Mouse (Mus musculus) embryo, embryonic 11 days (tissue): Measurements from ENCODE around the gene Sptbn2.
A peak's percentile ranks its signal among the peaks of the same experiment; 100 is the strongest.

Source experiments
- DNase-seq: peaks from one replicate; pipeline ENCODE4 v3.0.0-alpha.2; 2015

The Sptbn2 gene

DNA sequence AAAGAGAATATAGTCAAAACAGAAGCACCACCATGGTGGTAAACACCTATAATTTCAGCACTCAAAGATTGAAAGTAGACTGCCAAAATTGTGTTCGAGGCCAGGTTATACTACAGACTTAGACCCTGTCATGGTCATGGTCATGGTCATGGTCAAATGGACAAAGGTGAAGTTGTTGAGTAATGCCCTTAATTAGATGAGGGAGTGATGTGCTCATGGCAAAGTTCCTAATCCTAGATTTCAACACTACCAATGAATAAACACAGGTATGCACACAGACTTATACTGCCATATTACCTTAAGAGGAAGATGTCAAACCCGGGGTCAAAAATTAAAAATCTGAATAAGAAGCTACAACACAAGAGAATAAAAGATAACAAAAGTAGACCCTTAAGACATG lies 75.3 kb downstream of the Sptbn2 start:
- DNase-seq, result no peak

DNA sequence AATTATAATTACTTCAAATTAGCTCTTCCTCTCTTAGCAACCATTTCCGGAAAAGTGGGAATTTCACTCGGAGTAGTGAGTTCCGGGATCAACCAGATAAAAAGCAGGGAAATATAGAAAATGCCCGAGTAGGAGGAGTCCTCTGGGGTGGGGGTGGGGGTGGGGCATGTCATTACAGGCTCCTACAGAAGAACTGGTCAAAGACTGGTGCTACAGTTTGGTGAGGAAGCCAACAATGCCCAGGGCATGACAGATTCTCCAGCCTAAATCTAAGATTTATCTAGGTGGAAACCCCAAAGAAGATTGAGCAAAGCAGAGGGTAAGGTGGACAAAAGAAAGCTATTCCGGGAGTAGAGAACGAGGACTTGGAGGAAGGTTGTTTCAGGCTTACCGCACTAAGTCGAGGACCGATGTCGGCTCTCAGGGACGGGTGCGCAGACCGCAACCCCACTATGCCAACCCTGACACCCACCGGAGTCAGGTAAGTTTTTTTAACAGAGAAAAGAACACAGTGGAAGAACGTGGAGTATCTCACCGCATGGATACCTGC lies 82.4 kb downstream of the Sptbn2 start:
- DNase-seq, result no peak

GRCm38 (mm10) chr19:4793831-4794422 lies 83.0 kb downstream of the Sptbn2 start, which contains the start of gene Rbm4:
TSS of gene Rbm4 (minus strand) at chr19:4793901.
- peak; percentile 96 for DNase-seq

DNA sequence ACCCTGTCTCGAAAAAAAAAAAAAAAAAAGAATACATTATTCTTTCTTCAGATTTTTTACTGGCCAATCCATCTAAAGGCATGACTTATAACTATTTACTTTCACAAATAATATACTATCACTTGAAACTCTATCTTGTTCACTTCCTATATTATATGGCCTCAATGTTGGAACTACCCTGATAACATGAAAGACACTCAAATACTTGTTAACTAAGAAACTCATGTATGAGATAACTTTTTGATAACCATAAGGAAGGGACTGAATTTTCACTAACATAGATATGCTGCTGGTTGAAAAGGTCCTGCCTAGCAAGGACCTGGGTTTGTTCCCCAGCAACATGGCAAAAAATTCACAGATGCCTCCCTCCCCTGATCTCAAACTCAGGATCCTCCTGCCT lies 85.0 kb downstream of the Sptbn2 start:
- DNase-seq, result no peak

- DNase-seq, result no peak
Observed at GRCm38 (mm10) chr19:4797846-4798245, 86.9 kb downstream of the Sptbn2 start.

DNA sequence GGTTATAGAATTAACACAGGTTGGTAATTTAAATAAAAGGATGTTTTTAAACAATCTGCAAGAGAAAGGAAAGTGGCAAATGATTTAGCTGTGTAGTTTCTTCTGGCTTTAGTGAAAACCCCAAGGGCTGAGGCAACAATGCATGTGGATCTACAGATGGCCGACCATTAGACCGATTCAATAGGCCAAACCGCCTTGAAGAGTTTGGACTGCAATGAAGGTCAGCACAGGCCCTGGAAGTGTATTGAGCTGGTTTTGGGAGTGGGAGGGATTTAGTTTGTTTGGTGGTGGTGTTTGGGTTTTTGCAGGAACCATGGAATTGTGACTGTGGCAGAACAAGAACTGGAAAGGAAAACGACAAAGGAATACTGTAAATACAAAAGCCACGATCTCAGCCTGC lies 88.1 kb downstream of the Sptbn2 start:
- no peak for DNase-seq
